Mouse (Mus musculus) heart, adult 9 months (tissue): Measurements from ENCODE around the gene Klrb1c.
"Not testable (repeated sequence)": the region's sequence is repeated elsewhere in the genome, so short reads cannot be mapped to it uniquely, and the experiment has no call there.

Experiments
- DNase-seq, 2 experiments: peaks; one replicate each; pipeline ENCODE4 v3.0.0; 2022; ENCODE audit warnings: low spot score in 2 of 2

Gene Klrb1c

DNA sequence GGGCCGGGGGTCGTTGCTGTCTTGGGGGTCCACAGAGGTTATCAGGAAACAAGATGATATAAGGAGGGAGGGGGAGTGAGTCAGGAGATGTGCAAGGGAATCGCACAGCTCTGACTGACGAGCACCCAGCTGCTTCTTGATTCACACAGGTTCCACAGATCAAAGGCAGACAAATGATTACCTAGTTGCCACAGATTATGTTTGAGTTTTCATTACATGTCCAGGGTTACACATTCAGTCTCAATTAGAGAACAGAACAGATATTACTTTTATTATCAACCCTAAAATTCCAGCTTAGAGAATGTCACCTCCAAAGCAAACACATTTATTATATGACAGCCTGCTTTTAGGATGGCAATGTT lies 33.6 kb downstream of the Klrb1c start:
- not testable (repeated sequence) for DNase-seq

DNA sequence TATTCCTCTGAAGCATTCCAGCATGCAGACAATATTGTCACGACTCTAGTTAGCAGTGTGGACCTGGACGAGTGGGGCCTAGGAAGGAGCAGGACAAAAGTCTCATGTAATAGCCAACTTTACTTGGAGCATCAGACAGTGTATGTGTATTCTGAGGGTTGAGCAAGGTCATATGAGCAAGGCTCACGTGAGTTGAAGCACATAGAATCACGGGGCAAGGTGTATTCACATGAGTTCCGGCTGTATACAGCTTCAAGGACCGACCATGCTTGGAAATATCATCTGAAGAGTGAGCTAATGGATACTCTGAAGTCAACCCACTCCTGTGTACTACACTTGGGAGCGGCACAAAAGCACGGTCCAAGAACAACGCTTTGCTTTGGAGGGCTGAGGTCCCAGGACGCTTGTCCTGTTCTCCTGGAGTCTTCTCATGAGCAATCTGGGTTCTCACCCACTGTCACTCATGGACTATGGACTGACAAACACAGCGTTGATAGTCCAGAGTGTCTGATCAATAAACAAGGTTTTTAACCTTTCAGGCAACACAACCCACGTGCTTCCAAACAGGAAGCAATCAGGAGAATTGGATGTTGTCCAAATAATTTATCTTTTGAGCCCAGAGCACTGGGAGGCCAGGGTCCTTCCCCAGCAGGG lies 34.1 kb downstream of the Klrb1c start:
- not testable (repeated sequence) for DNase-seq

DNA sequence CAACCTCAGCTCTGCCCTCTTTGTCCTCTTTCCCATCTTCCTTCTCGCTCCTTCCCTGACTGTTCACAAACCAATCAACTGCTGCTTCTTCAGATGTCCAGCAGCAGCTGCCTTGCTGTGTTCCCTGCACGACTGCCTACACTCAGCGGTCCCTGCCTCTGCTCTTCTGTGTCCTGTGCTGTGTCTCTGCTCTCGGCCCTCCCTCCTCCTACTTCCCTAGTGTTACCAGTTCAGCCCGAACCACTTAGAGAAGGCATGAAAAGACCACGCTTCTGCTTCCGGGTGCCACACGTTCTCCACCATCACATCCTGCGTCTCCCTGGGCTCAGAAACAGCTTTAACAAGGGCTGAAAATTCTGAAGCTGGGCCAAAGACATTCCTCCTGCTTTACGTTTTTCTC lies 34.8 kb downstream of the Klrb1c start:
- DNase-seq = peak; percentile 19 to 29

DNA sequence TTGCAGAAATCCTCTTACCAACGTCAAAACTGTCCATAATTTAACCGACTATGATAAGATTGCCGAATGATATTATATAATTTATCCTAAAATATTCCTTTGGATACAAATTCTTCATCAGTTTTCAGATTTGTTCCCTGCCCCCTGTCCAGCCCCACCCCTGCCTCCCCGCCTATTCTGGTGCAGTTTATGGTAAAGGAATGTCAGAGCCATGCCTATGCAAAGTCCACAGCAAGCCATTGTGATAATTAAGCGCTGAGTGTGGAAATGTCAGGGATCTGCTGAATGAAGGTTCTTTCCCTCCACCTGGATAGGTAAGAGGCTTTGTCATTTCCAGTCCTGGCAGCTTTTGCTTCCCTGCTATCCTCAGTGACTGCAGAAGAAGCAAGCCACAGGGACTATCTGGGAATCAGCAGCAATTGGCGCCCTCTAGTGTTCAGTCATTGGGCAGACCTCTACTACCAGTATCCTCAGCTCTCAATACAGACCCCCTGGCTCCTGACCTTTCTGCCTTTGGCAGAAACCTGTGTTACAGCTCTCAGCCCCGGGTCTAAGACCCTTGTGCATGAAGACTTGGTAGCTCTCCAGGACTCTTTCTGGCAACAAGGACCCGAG lies 35.3 kb downstream of the Klrb1c start:
- DNase-seq = peak; percentile 77 to 82

GRCm38 (mm10) chr6:128747006-128747405 lies 42.0 kb downstream of the Klrb1c start:
- DNase-seq = not testable (repeated sequence)

DNA sequence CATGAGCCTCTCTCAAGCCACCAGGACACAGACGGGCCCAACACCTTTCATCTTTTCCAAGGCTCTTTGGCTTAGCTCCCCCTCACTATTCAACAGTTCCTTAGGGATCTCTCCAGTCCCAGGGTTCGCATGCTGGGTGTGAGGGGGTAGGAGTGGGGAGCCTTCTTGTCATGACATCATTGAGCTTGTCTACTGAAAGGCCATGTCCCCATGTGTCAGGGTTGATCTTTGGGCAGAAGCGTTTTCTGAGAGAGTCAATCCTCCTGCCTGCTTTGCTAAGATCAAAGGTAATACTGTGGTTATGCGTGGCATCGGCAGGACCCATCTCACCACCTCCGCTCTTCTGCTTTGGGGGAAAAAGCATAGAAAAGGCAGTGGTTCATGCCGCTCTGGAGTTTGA lies 51.6 kb downstream of the Klrb1c start:
- DNase-seq = no peak

- no peak for DNase-seq
These were observed 52.9 kb downstream of the Klrb1c start for GRCm38 (mm10) chr6:128736100-128736499.

DNA sequence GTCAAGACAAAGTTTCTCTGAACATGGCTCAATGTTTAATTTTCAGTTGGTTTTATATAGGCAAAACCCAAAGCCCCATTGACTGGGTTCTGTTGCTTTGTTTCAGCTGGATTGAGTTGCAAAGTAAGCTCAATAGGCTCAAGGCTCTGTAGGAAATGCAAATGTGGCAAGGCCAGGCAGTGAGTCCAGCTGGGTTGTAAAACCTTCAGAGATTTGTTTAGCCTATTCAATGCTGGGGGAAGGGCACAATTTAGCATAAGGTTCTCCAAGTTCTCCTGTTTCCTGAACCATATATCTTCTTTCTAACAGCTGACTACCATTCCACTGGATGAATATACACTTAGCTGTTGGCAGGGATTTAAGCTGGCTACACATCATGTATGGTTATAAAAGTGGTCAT lies 54.1 kb downstream of the Klrb1c start:
- DNase-seq = no peak

DNA sequence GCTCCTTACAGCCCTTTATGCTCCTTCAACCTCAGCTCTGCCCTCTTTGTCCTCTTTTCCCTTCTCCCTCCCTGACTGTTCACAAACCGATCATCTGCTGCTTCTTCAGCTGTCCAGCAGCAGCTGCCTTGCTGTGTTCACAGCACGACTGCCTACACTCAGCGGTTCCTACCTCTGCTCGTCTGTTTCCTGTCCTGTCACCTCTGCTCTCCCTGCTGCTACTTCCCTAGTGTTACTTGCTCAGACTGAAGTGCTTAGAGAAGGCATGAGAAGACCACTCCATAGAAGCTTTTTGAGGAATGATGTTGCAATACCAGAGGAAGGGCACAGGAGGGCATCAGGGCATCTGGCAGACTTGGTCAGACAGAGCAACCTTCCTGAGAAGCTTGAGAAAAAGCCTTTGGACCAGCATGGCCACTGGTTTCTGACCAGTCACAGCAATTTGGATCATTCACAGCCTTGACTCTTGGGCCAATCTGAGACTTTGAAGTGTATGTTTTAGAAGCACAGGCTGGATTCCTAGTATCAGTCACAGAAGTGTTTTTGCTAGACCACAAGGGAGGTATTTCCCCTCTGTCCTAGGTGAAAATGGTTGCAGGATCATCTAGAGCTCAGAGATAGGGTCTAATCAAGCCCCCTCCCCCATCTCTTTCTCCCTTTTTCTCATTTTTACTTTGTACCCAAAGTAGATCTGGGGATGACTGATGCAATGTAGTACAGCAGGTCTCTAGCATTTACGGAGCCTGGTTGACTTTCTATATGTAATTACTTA lies 54.9 kb downstream of the Klrb1c start:
- no peak for DNase-seq

- peak in 1 of 2 experiments; percentile 7 for DNase-seq
These were observed 57.0 kb downstream of the Klrb1c start for GRCm38 (mm10) chr6:128732032-128732431.
